Mouse (Mus musculus): ENCODE data around the gene Isy1.

Isy1 gene

GRCm38 (mm10) chr6:87838551-87839197, at the start of gene Isy1:
TSS of gene Isy1 (minus strand) at chr6:87838798.
- peaks cover 9% of the 10 kb centered on the region; the same call in 1 of the 2 replicates for H3K36me3 ChIP-seq (ENCODE audit: control insufficient read depth, insufficient read depth, low read length, poor library complexity, severe bottlenecking)
- DNase-seq (ENCODE audit: low read depth, low spot score), result peak; percentile 99
- H3K27me3 ChIP-seq (ENCODE audit: control insufficient read depth, insufficient read depth, low read length, poor library complexity, severe bottlenecking), result no peaks in the 10 kb centered on the region

GRCm38 (mm10) chr6:87887594-87888233, 49.1 kb upstream of the Isy1 start, which contains the start of gene Copg1:
TSS of gene Copg1 (plus strand) at chr6:87887814.
- Histone ChIP-seq H3K27me3 (ENCODE audit: control insufficient read depth, insufficient read depth, low read length, poor library complexity, severe bottlenecking) (no peaks in the 10 kb centered on the region), H3K36me3 (ENCODE audit: control insufficient read depth, insufficient read depth, low read length, poor library complexity, severe bottlenecking) (peaks cover 12% of the 10 kb centered on the region)
- peak; percentile 100 for DNase-seq (ENCODE audit: low read depth, low spot score)

GRCm38 (mm10) chr6:87886721-87887120, 48.1 kb upstream of the Isy1 start:
- DNase-seq (ENCODE audit: low read depth, low spot score), result no peak
- Histone ChIP-seq H3K27me3 (ENCODE audit: control insufficient read depth, insufficient read depth, low read length, poor library complexity, severe bottlenecking) (no peaks in the 10 kb centered on the region), H3K36me3 (ENCODE audit: control insufficient read depth, insufficient read depth, low read length, poor library complexity, severe bottlenecking) (peaks cover 12% of the 10 kb centered on the region)

GRCm38 (mm10) chr6:87882816-87883215, 44.2 kb upstream of the Isy1 start:
- no peaks in the 10 kb centered on the region for H3K27me3 ChIP-seq (ENCODE audit: control insufficient read depth, insufficient read depth, low read length, poor library complexity, severe bottlenecking)
- DNase-seq (ENCODE audit: low read depth, low spot score), result no peak
- H3K36me3 ChIP-seq (ENCODE audit: control insufficient read depth, insufficient read depth, low read length, poor library complexity, severe bottlenecking), result no peaks in the 10 kb centered on the region

GRCm38 (mm10) chr6:87882221-87882620, 43.6 kb upstream of the Isy1 start:
- Histone ChIP-seq H3K27me3 (ENCODE audit: control insufficient read depth, insufficient read depth, low read length, poor library complexity, severe bottlenecking) (no peaks in the 10 kb centered on the region), H3K36me3 (ENCODE audit: control insufficient read depth, insufficient read depth, low read length, poor library complexity, severe bottlenecking) (no peaks in the 10 kb centered on the region)
- no peak for DNase-seq (ENCODE audit: low read depth, low spot score)

GRCm38 (mm10) chr6:87879628-87880027, 41.0 kb upstream of the Isy1 start:
- H3K36me3 ChIP-seq (ENCODE audit: control insufficient read depth, insufficient read depth, low read length, poor library complexity, severe bottlenecking), result no peaks in the 10 kb centered on the region
- no peaks in the 10 kb centered on the region for H3K27me3 ChIP-seq (ENCODE audit: control insufficient read depth, insufficient read depth, low read length, poor library complexity, severe bottlenecking)
- DNase-seq (ENCODE audit: low read depth, low spot score), result no peak

- H3K27me3 ChIP-seq (ENCODE audit: control insufficient read depth, insufficient read depth, low read length, poor library complexity, severe bottlenecking), result no peaks in the 10 kb centered on the region
- DNase-seq (ENCODE audit: low read depth, low spot score), result no peak
- no peaks in the 10 kb centered on the region for H3K36me3 ChIP-seq (ENCODE audit: control insufficient read depth, insufficient read depth, low read length, poor library complexity, severe bottlenecking)
Observed at GRCm38 (mm10) chr6:87879010-87879409, 40.4 kb upstream of the Isy1 start.

GRCm38 (mm10) chr6:87876068-87876643, 37.6 kb upstream of the Isy1 start:
- no peaks in the 10 kb centered on the region for H3K27me3 ChIP-seq (ENCODE audit: control insufficient read depth, insufficient read depth, low read length, poor library complexity, severe bottlenecking)
- peak; percentile 27 for DNase-seq (ENCODE audit: low read depth, low spot score)
- H3K36me3 ChIP-seq (ENCODE audit: control insufficient read depth, insufficient read depth, low read length, poor library complexity, severe bottlenecking), result no peaks in the 10 kb centered on the region

- H3K27me3 ChIP-seq (ENCODE audit: control insufficient read depth, insufficient read depth, low read length, poor library complexity, severe bottlenecking), result no peaks in the 10 kb centered on the region
- DNase-seq (ENCODE audit: low read depth, low spot score), result no peak
- no peaks in the 10 kb centered on the region for H3K36me3 ChIP-seq (ENCODE audit: control insufficient read depth, insufficient read depth, low read length, poor library complexity, severe bottlenecking)
Observed at GRCm38 (mm10) chr6:87875562-87875961, 37.0 kb upstream of the Isy1 start.

- DNase-seq (ENCODE audit: low read depth, low spot score), result no peak
- H3K36me3 ChIP-seq (ENCODE audit: control insufficient read depth, insufficient read depth, low read length, poor library complexity, severe bottlenecking), result no peaks in the 10 kb centered on the region
- H3K27me3 ChIP-seq (ENCODE audit: control insufficient read depth, insufficient read depth, low read length, poor library complexity, severe bottlenecking), result no peaks in the 10 kb centered on the region
Observed at GRCm38 (mm10) chr6:87875083-87875482, 36.5 kb upstream of the Isy1 start.

GRCm38 (mm10) chr6:87873963-87874362, 35.4 kb upstream of the Isy1 start:
- no peaks in the 10 kb centered on the region for H3K36me3 ChIP-seq (ENCODE audit: control insufficient read depth, insufficient read depth, low read length, poor library complexity, severe bottlenecking)
- no peaks in the 10 kb centered on the region for H3K27me3 ChIP-seq (ENCODE audit: control insufficient read depth, insufficient read depth, low read length, poor library complexity, severe bottlenecking)
- peak; percentile 15 for DNase-seq (ENCODE audit: low read depth, low spot score)

- no peak for DNase-seq (ENCODE audit: low read depth, low spot score)
- no peaks in the 10 kb centered on the region for H3K36me3 ChIP-seq (ENCODE audit: control insufficient read depth, insufficient read depth, low read length, poor library complexity, severe bottlenecking)
- H3K27me3 ChIP-seq (ENCODE audit: control insufficient read depth, insufficient read depth, low read length, poor library complexity, severe bottlenecking), result no peaks in the 10 kb centered on the region
Observed at GRCm38 (mm10) chr6:87873104-87873503, 34.5 kb upstream of the Isy1 start.

- no peak for DNase-seq (ENCODE audit: low read depth, low spot score)
- no peaks in the 10 kb centered on the region for H3K36me3 ChIP-seq (ENCODE audit: control insufficient read depth, insufficient read depth, low read length, poor library complexity, severe bottlenecking)
- H3K27me3 ChIP-seq (ENCODE audit: control insufficient read depth, insufficient read depth, low read length, poor library complexity, severe bottlenecking), result no peaks in the 10 kb centered on the region
Observed at GRCm38 (mm10) chr6:87871240-87871639, 32.6 kb upstream of the Isy1 start.

- no peaks in the 10 kb centered on the region for H3K36me3 ChIP-seq (ENCODE audit: control insufficient read depth, insufficient read depth, low read length, poor library complexity, severe bottlenecking)
- no peak for DNase-seq (ENCODE audit: low read depth, low spot score)
- no peaks in the 10 kb centered on the region for H3K27me3 ChIP-seq (ENCODE audit: control insufficient read depth, insufficient read depth, low read length, poor library complexity, severe bottlenecking)
Observed at GRCm38 (mm10) chr6:87870440-87870839, 31.8 kb upstream of the Isy1 start.

- no peak for DNase-seq (ENCODE audit: low read depth, low spot score)
Observed at GRCm38 (mm10) chr6:87868871-87869506, 30.4 kb upstream of the Isy1 start.

More at GRCm38 (mm10) chr6:87868871-87869506, 30.4 kb upstream of the Isy1 start:
- H3K27me3 ChIP-seq (ENCODE audit: control insufficient read depth, insufficient read depth, low read length, poor library complexity, severe bottlenecking), result no peaks in the 10 kb centered on the region
- H3K36me3 ChIP-seq (ENCODE audit: control insufficient read depth, insufficient read depth, low read length, poor library complexity, severe bottlenecking), result no peaks in the 10 kb centered on the region
